Mouse (Mus musculus): ENCODE data around the gene Krt76.

GRCm38 (mm10) chr15:101902171-101903149 is 9.7 kb upstream of the Krt76 start:
- TF ChIP-seq POLR2A (IDR thresholded peaks at IDR 0.05; ENCODE audit: extremely low read depth, insufficient read depth, low read length) (no peak), CTCF (IDR thresholded peaks at IDR 0.05; ENCODE audit: low read depth, low read length) (peak; percentile 25; the same call in 1 of the 2 replicates)

All from liver, adult 2 months (tissue).